Mouse (Mus musculus): ENCODE measurements around the gene Hcrtr1. TPM values are rescaled to one million over a fixed set of nuclear protein-coding genes. Genes with fewer than 3 reads are reported as not detected.
A peak's percentile ranks its signal among the peaks of the same experiment; 100 is the strongest.

Hcrtr1 gene
- 0.36 and 0.46 TPM in 2 replicates for polyA plus RNA-seq (2015; fragmentation: Nextera tagmentation; extraction: Ambion mirVana)

GRCm38 (mm10) chr4:130139214-130139492, at the start of gene Hcrtr1:
Hcrtr1 (minus strand) TSS chr4:130139359.
- TF ChIP-seq CTCF (IDR thresholded peaks at IDR 0.05; ENCODE audit: low read depth) = no peak
- Histone ChIP-seq H3K4me3 (replicated peaks; ENCODE audit: low read depth, low read length) (peak within 1 kb of the TSS; percentile 27), H3K4me1 (replicated peaks; ENCODE audit: insufficient read depth, low read length) (peaks cover 8% of the 10 kb centered on the region; the same call in 1 of the 2 replicates), H3K9ac (ENCODE audit: low read depth, low read length) (no peak within 1 kb of the TSS; the same call in 1 of the 2 replicates), H3K27ac (no peak within 1 kb of the TSS), H3K27me3 (ENCODE audit: insufficient read depth, low read length) (peaks cover 19% of the 10 kb centered on the region), H3K4me2 (ENCODE audit: low read length) (peak within 1 kb of the TSS; percentile 60), H3K36me3 (ENCODE audit: insufficient read depth, low read length) (no peaks in the 10 kb centered on the region), H3K9me3 (replicated peaks; ENCODE audit: low read length) (no peaks in the 10 kb centered on the region)
- no peak for DNase-seq (ENCODE audit: low spot score)
- ATAC-seq (replicated peaks; ENCODE audit: low FRiP score, low read depth) = 0 out of 2 replicates have a peak, but pooled peaks have one; percentile 38
- WGBS = 2% methylated on average over 12 of the region's 15 CpGs

- Histone ChIP-seq H3K36me3 (ENCODE audit: insufficient read depth, low read length) (no peaks in the 10 kb centered on the region), H3K27ac (no peak overlapping the region), H3K9ac (ENCODE audit: low read depth, low read length) (no peak overlapping the region), H3K4me1 (replicated peaks; ENCODE audit: insufficient read depth, low read length) (no peaks in the 10 kb centered on the region), H3K9me3 (replicated peaks; ENCODE audit: low read length) (no peaks in the 10 kb centered on the region), H3K4me3 (replicated peaks; ENCODE audit: low read depth, low read length) (no peak overlapping the region), H3K27me3 (ENCODE audit: insufficient read depth, low read length) (no peaks in the 10 kb centered on the region), H3K4me2 (ENCODE audit: low read length) (no peak overlapping the region)
- ATAC-seq (replicated peaks; ENCODE audit: low FRiP score, low read depth) = peak; percentile 52
- peak; percentile 99 for TF ChIP-seq CTCF (IDR thresholded peaks at IDR 0.05; ENCODE audit: low read depth)
- peak; percentile 95 for DNase-seq (ENCODE audit: low spot score)
- WGBS = 4% methylated on average over 13 of the region's 13 CpGs
These were observed 49.7 kb upstream of the Hcrtr1 start for GRCm38 (mm10) chr4:130188806-130189297.

- DNase-seq (ENCODE audit: low spot score) (no peak), ATAC-seq (replicated peaks; ENCODE audit: low FRiP score, low read depth) (no peak)
- H3K27me3 ChIP-seq (ENCODE audit: insufficient read depth, low read length) = no peaks in the 10 kb centered on the region
- no peaks in the 10 kb centered on the region for H3K36me3 ChIP-seq (ENCODE audit: insufficient read depth, low read length)
- no peak overlapping the region for H3K4me3 ChIP-seq (replicated peaks; ENCODE audit: low read depth, low read length)
- no peaks in the 10 kb centered on the region for H3K4me1 ChIP-seq (replicated peaks; ENCODE audit: insufficient read depth, low read length)
- no peak overlapping the region for H3K9ac ChIP-seq (ENCODE audit: low read depth, low read length)
- WGBS = 52% methylated on average over 12 of the region's 12 CpGs
- H3K27ac ChIP-seq = no peak overlapping the region
- no peaks in the 10 kb centered on the region for H3K9me3 ChIP-seq (replicated peaks; ENCODE audit: low read length)
- no peak for TF ChIP-seq CTCF (IDR thresholded peaks at IDR 0.05; ENCODE audit: low read depth)
- H3K4me2 ChIP-seq (ENCODE audit: low read length) = no peak overlapping the region
These were observed 47.7 kb upstream of the Hcrtr1 start for GRCm38 (mm10) chr4:130186891-130187290.

GRCm38 (mm10) chr4:130186450-130186849, 47.3 kb upstream of the Hcrtr1 start:
- no peak overlapping the region for H3K27ac ChIP-seq
- no peak overlapping the region for H3K9ac ChIP-seq (ENCODE audit: low read depth, low read length)
- H3K27me3 ChIP-seq (ENCODE audit: insufficient read depth, low read length) = no peaks in the 10 kb centered on the region
- 73% methylated on average over 9 of the region's 9 CpGs for WGBS
- H3K9me3 ChIP-seq (replicated peaks; ENCODE audit: low read length) = no peaks in the 10 kb centered on the region
- H3K36me3 ChIP-seq (ENCODE audit: insufficient read depth, low read length) = no peaks in the 10 kb centered on the region
- TF ChIP-seq CTCF (IDR thresholded peaks at IDR 0.05; ENCODE audit: low read depth) = no peak
- ATAC-seq (replicated peaks; ENCODE audit: low FRiP score, low read depth) = no peak
- DNase-seq (ENCODE audit: low spot score) = no peak
- no peak overlapping the region for H3K4me3 ChIP-seq (replicated peaks; ENCODE audit: low read depth, low read length)
- H3K4me2 ChIP-seq (ENCODE audit: low read length) = no peak overlapping the region
- H3K4me1 ChIP-seq (replicated peaks; ENCODE audit: insufficient read depth, low read length) = no peaks in the 10 kb centered on the region

- Histone ChIP-seq H3K27ac (no peak overlapping the region), H3K27me3 (ENCODE audit: insufficient read depth, low read length) (no peaks in the 10 kb centered on the region), H3K4me1 (replicated peaks; ENCODE audit: insufficient read depth, low read length) (no peaks in the 10 kb centered on the region), H3K36me3 (ENCODE audit: insufficient read depth, low read length) (no peaks in the 10 kb centered on the region), H3K9ac (ENCODE audit: low read depth, low read length) (no peak overlapping the region), H3K4me2 (ENCODE audit: low read length) (no peak overlapping the region), H3K4me3 (replicated peaks; ENCODE audit: low read depth, low read length) (no peak overlapping the region), H3K9me3 (replicated peaks; ENCODE audit: low read length) (no peaks in the 10 kb centered on the region)
- ATAC-seq (replicated peaks; ENCODE audit: low FRiP score, low read depth) (no peak), DNase-seq (ENCODE audit: low spot score) (no peak)
- TF ChIP-seq CTCF (IDR thresholded peaks at IDR 0.05; ENCODE audit: low read depth) = no peak
- WGBS = 93% methylated on average over 5 of the region's 5 CpGs
These were observed 44.7 kb upstream of the Hcrtr1 start for GRCm38 (mm10) chr4:130183879-130184278.

- Histone ChIP-seq H3K4me3 (replicated peaks; ENCODE audit: low read depth, low read length) (no peak overlapping the region), H3K27ac (no peak overlapping the region), H3K9ac (ENCODE audit: low read depth, low read length) (no peak overlapping the region), H3K27me3 (ENCODE audit: insufficient read depth, low read length) (no peaks in the 10 kb centered on the region), H3K36me3 (ENCODE audit: insufficient read depth, low read length) (no peaks in the 10 kb centered on the region), H3K9me3 (replicated peaks; ENCODE audit: low read length) (no peaks in the 10 kb centered on the region), H3K4me2 (ENCODE audit: low read length) (no peak overlapping the region), H3K4me1 (replicated peaks; ENCODE audit: insufficient read depth, low read length) (no peaks in the 10 kb centered on the region)
- no peak for DNase-seq (ENCODE audit: low spot score)
- TF ChIP-seq CTCF (IDR thresholded peaks at IDR 0.05; ENCODE audit: low read depth) = no peak
- ATAC-seq (replicated peaks; ENCODE audit: low FRiP score, low read depth) = no peak
- 74% methylated on average over 13 of the region's 13 CpGs for WGBS
These were observed 43.9 kb upstream of the Hcrtr1 start for GRCm38 (mm10) chr4:130183023-130183422.

- H3K9ac ChIP-seq (ENCODE audit: low read depth, low read length) = no peak overlapping the region
- 45% methylated on average over 4 of the region's 4 CpGs for WGBS
- no peak overlapping the region for H3K4me2 ChIP-seq (ENCODE audit: low read length)
- DNase-seq (ENCODE audit: low spot score) (no peak), ATAC-seq (replicated peaks; ENCODE audit: low FRiP score, low read depth) (no peak)
- H3K36me3 ChIP-seq (ENCODE audit: insufficient read depth, low read length) = no peaks in the 10 kb centered on the region
- TF ChIP-seq CTCF (IDR thresholded peaks at IDR 0.05; ENCODE audit: low read depth) = no peak
- peaks cover 3% of the 10 kb centered on the region; the same call in 1 of the 2 replicates for H3K4me1 ChIP-seq (replicated peaks; ENCODE audit: insufficient read depth, low read length)
- H3K27me3 ChIP-seq (ENCODE audit: insufficient read depth, low read length) = no peaks in the 10 kb centered on the region
- H3K27ac ChIP-seq = no peak overlapping the region
- no peaks in the 10 kb centered on the region for H3K9me3 ChIP-seq (replicated peaks; ENCODE audit: low read length)
- H3K4me3 ChIP-seq (replicated peaks; ENCODE audit: low read depth, low read length) = no peak overlapping the region
These were observed 42.7 kb upstream of the Hcrtr1 start for GRCm38 (mm10) chr4:130181886-130182285.
